Mouse (Mus musculus) lung, adult 2 months (tissue): Measurements from ENCODE around the gene Jmjd1c.

ENCODE experiments used
- CTCF ChIP-seq: fragments of 200-500 bp; IDR thresholded peaks from 2 replicates; pipeline ENCODE4 v1.5.1; 2011; ENCODE audit warnings: mild to moderate bottlenecking, low read length, control low read depth; ENCODE audit not compliant: insufficient read depth
- POLR2A ChIP-seq: fragments of 200-500 bp; IDR thresholded peaks from 2 replicates; pipeline ENCODE4 v1.6.1; 2011; ENCODE audit warnings: low read depth, mild to moderate bottlenecking, control low read depth, low read length, borderline replicate concordance; ENCODE audit errors: extremely low read depth

- TF ChIP-seq POLR2A (no peak), CTCF (no peak)
Observed at GRCm38 (mm10) chr10:67131709-67132108, 35.8 kb downstream of the Jmjd1c start.
